Mouse (Mus musculus): Measurements from ENCODE around the gene Itgb5. TPM values are rescaled to one million over a fixed set of nuclear protein-coding genes. Genes with fewer than 3 reads are reported as not detected.
A peak's percentile ranks its signal among the peaks of the same experiment; 100 is the strongest.

Gene Itgb5
- polyA plus RNA-seq, 1 experiment = 211 TPM

DNA sequence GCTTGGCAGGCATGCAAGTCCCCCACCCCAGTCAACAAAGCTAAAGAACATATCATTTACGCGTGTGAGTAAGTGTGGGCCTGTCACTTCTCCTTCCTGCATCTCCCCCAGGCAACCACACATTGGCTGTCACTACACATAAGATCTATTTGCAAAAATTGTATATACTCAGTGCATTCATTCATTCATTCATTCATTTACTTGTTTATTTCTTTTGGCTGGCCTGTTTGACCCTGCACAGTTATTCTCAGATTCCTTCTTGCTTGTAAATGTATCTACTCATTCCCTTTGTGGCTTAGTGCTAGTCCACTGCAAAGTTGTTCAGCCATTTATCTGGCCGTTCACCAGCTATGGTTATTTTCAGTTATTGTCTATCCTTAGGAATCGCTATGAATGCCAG lies 64.3 kb downstream of the Itgb5 start:
- H3K4me1 ChIP-seq (ENCODE audit: control insufficient read depth, insufficient read depth, low read length) = peaks cover 46% of the 10 kb centered on the region
- 0 out of 2 replicates have a peak overlapping the region, but pooled peaks have one; percentile 38 for H3K27ac ChIP-seq (ENCODE audit: insufficient read depth, low read depth, low read length)
- no peak overlapping the region for H3K4me3 ChIP-seq (ENCODE audit: insufficient read depth, low read length)
- TF ChIP-seq POLR2A (IDR thresholded peaks at IDR 0.05; ENCODE audit: borderline replicate concordance, low read depth, low read length) = no peak
- no peak for TF ChIP-seq CTCF (IDR thresholded peaks at IDR 0.05; ENCODE audit: low read depth, low read length)

DNA sequence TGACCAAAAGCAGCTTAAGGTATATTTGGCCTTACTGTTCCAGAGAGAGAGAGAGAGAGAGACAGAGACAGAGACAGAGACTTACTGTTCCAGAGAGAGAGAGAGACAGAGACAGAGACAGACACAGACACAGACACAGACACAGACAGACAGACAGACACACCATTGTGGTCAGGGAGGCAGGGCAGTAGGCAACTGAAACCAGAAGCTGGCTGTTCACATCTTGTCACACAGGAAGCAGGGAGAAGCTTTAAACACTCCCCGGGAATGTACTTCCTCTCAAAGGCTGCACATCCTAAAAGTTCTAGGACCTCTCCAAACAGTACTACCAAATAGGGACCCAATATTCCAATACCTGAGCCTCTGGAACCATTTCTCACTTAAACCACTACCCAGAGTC lies 65.0 kb downstream of the Itgb5 start:
- no peak overlapping the region for H3K4me3 ChIP-seq (ENCODE audit: insufficient read depth, low read length)
- peak overlapping the region; percentile 38; the same call in 1 of the 2 replicates for H3K27ac ChIP-seq (ENCODE audit: insufficient read depth, low read depth, low read length)
- H3K4me1 ChIP-seq (ENCODE audit: control insufficient read depth, insufficient read depth, low read length) = peaks cover 46% of the 10 kb centered on the region
- no peak for TF ChIP-seq CTCF (IDR thresholded peaks at IDR 0.05; ENCODE audit: low read depth, low read length)

DNA sequence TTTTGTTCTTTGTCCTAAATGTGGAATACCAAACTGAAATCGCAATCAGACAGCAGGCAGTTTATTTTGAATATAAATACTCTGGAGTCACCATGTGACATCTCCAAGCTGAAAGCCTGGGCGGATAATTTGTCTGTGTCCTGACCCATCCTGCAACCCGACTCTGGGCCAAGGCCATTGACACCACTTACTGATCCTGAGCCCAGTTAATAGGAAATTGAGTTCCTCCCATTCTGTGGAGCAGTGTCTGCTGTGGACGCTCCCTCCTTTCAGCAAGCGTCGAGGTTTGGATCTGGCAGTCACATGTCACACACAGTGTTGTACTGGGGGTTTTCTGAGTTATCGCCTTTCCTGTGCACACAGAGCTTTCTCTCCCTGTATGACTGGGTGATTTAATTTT lies 66.2 kb downstream of the Itgb5 start:
- TF ChIP-seq CTCF (IDR thresholded peaks at IDR 0.05; ENCODE audit: low read depth, low read length) (no peak), POLR2A (IDR thresholded peaks at IDR 0.05; ENCODE audit: borderline replicate concordance, low read depth, low read length) (no peak)
- peaks cover 41% of the 10 kb centered on the region for H3K4me1 ChIP-seq (ENCODE audit: control insufficient read depth, insufficient read depth, low read length)
- H3K4me3 ChIP-seq (ENCODE audit: insufficient read depth, low read length) = no peak overlapping the region
- H3K27ac ChIP-seq (ENCODE audit: insufficient read depth, low read depth, low read length) = no peak overlapping the region

DNA sequence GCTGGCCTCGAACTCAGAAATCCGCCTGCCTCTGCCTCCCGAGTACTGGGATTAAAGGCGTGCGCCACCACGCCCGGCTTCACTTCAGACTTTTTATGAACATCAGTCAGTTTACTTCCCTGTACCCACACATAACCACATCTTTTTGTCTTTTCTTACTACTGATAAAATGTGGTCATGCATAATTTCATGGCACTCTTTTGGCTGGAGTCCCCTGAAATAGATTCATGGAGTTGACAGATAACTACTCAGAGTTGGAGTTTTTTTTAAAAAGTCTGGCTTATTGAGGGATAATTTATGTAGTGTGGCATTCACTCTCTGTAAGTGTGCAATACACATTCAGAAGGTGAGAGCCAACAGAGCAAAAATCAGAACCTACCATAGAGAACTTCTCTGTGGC lies 67.3 kb downstream of the Itgb5 start:
- H3K4me1 ChIP-seq (ENCODE audit: control insufficient read depth, insufficient read depth, low read length) = peaks cover 34% of the 10 kb centered on the region
- no peak overlapping the region for H3K27ac ChIP-seq (ENCODE audit: insufficient read depth, low read depth, low read length)
- TF ChIP-seq CTCF (IDR thresholded peaks at IDR 0.05; ENCODE audit: low read depth, low read length) (no peak), POLR2A (IDR thresholded peaks at IDR 0.05; ENCODE audit: borderline replicate concordance, low read depth, low read length) (no peak)
- no peak overlapping the region for H3K4me3 ChIP-seq (ENCODE audit: insufficient read depth, low read length)

DNA sequence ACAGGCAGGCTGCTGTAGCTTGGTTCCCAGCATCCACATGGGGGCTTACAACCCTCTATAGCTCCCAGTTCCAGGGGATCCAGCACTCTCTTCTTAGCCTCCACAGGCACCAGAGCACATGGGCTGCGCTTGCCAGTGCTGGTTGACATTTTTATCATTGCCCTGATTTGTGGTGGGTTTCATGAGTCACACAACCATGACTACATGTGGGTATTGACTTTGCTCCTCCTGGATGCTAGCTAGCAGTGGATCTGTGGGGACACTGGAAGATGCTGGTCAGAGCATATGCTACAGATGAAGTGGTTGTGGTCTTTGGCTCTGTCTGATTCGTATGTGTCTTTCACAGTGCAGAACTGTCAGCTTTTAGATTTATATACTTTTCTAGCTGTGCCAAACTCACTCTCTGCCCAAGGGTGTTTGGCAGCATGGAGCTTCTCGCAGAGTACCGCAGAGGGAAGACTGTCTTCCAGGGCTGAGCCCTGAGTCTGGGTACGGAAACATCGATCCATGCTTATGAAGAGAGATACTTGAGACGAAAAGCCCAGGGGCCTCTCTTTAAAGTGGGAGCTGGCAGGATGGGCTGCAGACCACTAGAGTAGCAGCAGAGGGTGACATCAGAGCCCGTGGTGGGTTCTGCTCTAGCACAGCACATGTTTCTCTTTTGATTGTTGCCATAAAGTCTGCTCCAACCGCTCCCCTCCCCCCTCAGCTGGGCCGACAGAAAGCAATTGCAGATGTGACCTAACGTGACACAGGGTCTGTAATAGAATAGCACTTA lies 74.4 kb downstream of the Itgb5 start:
- Histone ChIP-seq H3K4me3 (ENCODE audit: insufficient read depth, low read length) (no peak overlapping the region), H3K27ac (ENCODE audit: insufficient read depth, low read depth, low read length) (no peak overlapping the region), H3K4me1 (ENCODE audit: control insufficient read depth, insufficient read depth, low read length) (peaks cover 19% of the 10 kb centered on the region)
- TF ChIP-seq CTCF (IDR thresholded peaks at IDR 0.05; ENCODE audit: low read depth, low read length) = no peak
- TF ChIP-seq POLR2A (IDR thresholded peaks at IDR 0.05; ENCODE audit: borderline replicate concordance, low read depth, low read length) = no peak

DNA sequence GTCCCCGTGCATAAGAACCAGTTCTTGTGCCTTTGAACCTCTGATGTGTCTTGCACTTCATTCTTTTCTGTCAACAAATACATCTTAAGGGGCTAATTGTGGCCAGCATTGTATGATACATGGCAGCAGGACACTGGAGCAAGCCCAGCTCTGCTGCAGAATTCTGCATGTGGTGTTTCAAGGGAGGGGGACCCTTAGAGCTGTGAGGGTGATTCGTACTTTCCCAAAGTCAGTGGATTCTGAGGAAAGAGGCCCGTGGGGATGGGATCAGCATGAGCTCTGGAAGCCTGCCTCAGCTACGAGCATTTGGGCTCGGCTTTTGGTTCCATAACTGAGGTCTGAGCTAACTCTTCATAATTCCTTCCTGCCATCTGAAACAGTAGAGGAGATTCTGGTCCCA lies 75.1 kb downstream of the Itgb5 start:
- Histone ChIP-seq H3K4me1 (ENCODE audit: control insufficient read depth, insufficient read depth, low read length) (peaks cover 19% of the 10 kb centered on the region), H3K4me3 (ENCODE audit: insufficient read depth, low read length) (no peak overlapping the region), H3K27ac (ENCODE audit: insufficient read depth, low read depth, low read length) (no peak overlapping the region)
- TF ChIP-seq POLR2A (IDR thresholded peaks at IDR 0.05; ENCODE audit: borderline replicate concordance, low read depth, low read length) (no peak), CTCF (IDR thresholded peaks at IDR 0.05; ENCODE audit: low read depth, low read length) (no peak)

DNA sequence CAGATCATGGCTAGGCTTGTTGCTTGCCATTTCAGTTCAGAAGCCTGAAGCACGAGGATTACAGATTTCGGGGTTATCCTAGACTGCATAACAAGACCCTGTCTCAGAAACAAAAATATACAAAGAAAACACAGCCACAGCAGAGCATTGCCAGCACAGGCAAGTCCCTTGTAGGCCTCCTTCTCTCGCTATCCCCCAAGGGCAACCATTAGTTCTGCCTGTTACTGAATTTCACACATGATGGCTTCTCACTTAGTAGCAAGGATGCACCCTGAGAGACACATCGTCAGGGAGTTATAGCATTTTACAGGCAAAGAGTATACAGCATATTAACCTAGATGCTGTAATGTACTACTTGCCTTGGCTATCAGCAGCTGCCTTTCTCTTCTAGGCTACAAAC lies 78.8 kb downstream of the Itgb5 start:
- H3K4me1 ChIP-seq (ENCODE audit: control insufficient read depth, insufficient read depth, low read length) = peaks cover 25% of the 10 kb centered on the region
- no peak overlapping the region for H3K4me3 ChIP-seq (ENCODE audit: insufficient read depth, low read length)
- no peak overlapping the region for H3K27ac ChIP-seq (ENCODE audit: insufficient read depth, low read depth, low read length)
- TF ChIP-seq CTCF (IDR thresholded peaks at IDR 0.05; ENCODE audit: low read depth, low read length) = no peak
- TF ChIP-seq POLR2A (IDR thresholded peaks at IDR 0.05; ENCODE audit: borderline replicate concordance, low read depth, low read length) = no peak

DNA sequence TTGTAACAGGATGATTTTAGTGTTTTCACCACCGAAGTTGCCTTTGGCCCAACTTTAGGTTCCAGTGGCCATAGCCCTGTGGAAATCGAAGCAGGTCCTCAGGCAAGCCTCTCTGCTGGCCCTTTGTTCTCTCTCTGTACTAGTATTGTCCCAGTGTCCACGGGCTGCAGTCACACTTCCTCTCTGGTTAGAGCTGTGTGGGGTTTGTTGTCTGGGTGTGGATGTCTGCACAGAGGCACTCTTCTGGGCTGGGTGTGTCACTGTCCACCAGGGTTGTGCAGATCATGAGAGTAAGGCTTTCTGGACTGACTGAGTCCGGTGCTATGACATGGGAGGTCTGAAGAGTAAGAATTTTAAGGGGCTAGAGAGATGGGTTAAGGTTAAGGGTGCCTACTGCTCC lies 85.5 kb downstream of the Itgb5 start:
- Histone ChIP-seq H3K4me1 (ENCODE audit: control insufficient read depth, insufficient read depth, low read length) (peaks cover 66% of the 10 kb centered on the region), H3K27ac (ENCODE audit: insufficient read depth, low read depth, low read length) (peak overlapping the region; percentile 62), H3K4me3 (ENCODE audit: insufficient read depth, low read length) (no peak overlapping the region)
- no peak for TF ChIP-seq CTCF (IDR thresholded peaks at IDR 0.05; ENCODE audit: low read depth, low read length)
- no peak for TF ChIP-seq POLR2A (IDR thresholded peaks at IDR 0.05; ENCODE audit: borderline replicate concordance, low read depth, low read length)

DNA sequence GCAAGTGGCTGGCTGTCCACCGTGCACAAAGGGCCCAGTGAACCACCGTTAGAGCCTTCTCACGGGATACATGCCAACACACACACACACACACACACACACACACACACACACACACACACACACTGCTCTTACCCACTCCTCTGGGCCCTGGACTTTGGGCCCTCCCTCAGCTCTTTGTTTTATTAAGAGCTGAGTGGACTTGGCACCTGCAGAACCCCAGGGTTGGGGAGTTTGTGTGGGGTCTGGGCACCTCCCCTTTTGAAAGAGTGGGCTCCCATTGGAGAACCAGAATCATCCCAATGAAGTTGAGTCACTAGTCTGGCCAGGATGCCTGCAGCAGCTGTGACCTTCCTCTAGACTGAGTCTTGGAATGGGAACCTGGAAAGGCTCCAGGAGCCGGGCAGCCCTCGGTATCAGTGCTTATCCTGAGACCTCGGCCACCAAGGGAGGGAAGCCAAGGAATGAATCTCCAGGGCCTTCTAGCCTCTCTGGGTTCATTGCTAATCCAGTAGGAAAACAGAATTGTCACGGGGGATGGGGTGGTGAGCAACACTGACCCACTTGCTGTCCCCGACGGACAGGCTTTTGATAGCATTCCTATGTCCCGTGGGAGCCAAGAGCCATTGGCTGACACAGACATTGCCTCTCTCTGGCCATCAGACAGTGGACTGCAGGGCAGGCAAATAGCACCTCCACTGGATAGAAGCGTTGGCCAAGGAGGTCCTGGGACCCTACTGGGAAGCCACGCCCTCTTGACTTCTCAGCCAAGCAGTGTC lies 87.2 kb downstream of the Itgb5 start:
- no peak for TF ChIP-seq CTCF (IDR thresholded peaks at IDR 0.05; ENCODE audit: low read depth, low read length)
- no peak for TF ChIP-seq POLR2A (IDR thresholded peaks at IDR 0.05; ENCODE audit: borderline replicate concordance, low read depth, low read length)
- peaks cover 79% of the 10 kb centered on the region for H3K4me1 ChIP-seq (ENCODE audit: control insufficient read depth, insufficient read depth, low read length)
- H3K27ac ChIP-seq (ENCODE audit: insufficient read depth, low read depth, low read length) = peak overlapping the region; percentile 87
- H3K4me3 ChIP-seq (ENCODE audit: insufficient read depth, low read length) = no peak overlapping the region

DNA sequence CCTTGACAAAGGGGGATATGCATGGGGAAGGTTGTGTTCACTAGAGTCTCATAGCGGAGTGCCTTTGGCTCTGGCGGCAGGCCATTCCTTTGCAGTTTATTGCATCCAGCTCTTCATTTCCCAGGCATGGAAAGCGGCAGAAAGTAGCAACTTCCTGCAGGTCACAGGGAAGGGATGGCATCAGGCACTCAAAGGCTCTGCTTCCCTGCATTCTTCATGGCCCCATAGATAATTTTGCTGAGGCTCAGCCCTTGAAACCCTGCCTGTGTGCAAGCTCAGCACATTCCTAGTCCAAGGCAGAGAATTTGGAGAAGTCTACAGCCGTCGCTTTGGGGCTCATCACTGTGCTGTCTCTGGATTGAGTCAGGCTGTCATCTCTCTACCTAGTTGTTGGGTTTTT lies 87.9 kb downstream of the Itgb5 start:
- Histone ChIP-seq H3K27ac (ENCODE audit: insufficient read depth, low read depth, low read length) (peak overlapping the region; percentile 87), H3K4me3 (ENCODE audit: insufficient read depth, low read length) (no peak overlapping the region), H3K4me1 (ENCODE audit: control insufficient read depth, insufficient read depth, low read length) (peaks cover 79% of the 10 kb centered on the region)
- TF ChIP-seq CTCF (IDR thresholded peaks at IDR 0.05; ENCODE audit: low read depth, low read length) (no peak), POLR2A (IDR thresholded peaks at IDR 0.05; ENCODE audit: borderline replicate concordance, low read depth, low read length) (no peak)

Data from bone marrow macrophage, adult 2 months (primary cell).